Mouse (Mus musculus): ENCODE results near the gene Bcl2l13.
A peak's percentile ranks its signal among the peaks of the same experiment; 100 is the strongest.
"Not testable (repeated sequence)": the region's sequence is repeated elsewhere in the genome, so short reads cannot be mapped to it uniquely, and the experiment has no call there.

Gene Bcl2l13

DNA sequence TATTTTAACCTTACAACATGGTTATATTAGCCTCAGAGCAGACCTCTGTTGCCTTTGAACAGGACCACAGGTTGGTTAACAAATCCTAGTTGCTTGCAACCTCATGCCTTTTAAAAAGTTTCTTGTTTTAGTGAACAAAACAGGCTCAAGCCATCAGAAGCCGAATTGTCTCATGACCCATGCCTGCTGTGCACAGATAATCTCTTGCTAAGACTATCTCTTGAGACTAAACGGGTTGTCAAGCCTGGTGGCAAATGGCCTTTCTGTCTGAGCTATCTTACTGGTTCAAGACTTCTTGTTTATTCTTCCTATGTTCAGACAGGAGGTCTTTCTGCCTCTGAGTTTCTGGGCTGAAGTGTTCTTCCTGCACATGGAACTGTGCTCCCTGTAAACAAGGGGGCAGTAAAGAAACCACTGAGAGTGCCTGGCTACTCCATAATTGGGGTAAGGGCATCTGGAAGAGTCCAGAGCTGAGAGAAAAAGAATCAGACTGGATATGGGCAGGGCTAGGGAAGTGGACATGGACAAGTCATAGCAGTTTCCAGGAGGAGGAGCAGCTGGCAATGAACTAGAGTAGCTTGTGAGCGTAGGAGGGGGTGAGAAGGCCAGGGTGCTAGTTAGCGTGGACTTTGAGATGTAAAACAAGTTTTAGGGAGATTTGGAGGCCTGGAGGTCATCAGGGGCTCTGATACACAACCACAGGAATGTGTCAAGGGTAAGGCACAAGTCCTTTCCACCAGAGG lies 5.0 kb upstream of the Bcl2l13 start:
- DNase-seq: peak; percentile 81

DNA sequence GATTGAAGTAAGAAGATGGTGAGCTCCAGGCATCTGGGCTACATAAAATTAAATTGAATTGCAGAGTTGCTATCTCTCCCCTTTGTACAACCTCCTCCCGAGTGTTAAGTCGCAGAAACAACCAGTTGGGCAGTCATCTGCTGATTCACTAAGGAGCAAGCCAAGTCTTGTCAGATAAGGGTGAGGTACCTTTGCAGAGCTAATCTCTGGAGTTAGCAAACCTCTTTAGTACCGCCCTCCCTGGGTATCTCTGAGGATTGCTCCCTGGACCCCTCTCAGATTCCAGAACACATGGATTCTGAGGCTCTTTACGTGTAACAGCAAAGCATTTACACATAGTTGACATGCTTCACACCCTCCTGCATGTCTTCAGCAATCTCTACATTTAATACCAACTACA lies 3.9 kb upstream of the Bcl2l13 start:
- DNase-seq: peak; percentile 80

DNA sequence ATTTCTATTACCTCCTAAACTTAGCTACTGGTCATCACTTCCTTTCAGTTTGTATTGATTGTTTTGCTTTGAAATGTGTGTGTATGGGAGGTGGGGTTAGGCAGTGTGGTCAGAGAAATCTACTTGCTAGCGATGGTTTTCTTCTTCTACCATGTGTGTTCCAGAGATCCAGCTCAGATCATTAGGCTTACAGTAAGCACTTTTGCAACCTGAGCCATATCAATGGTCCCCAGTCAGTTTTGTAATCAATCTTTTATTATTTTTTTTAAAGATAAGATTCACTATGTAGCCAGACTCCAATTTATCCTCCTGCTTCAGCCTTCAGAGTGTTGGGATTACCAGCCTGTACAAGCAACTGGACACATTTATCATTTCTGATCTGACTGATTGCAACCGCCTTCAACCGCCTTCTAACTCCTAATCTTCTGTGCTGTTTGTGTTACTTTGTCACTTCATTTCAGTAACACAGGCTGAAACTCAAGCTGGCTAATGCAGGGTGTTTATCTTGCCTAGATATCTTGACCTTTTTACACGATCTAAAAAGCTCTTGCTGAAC lies 1.2 kb upstream of the Bcl2l13 start:
- no peak for DNase-seq

DNA sequence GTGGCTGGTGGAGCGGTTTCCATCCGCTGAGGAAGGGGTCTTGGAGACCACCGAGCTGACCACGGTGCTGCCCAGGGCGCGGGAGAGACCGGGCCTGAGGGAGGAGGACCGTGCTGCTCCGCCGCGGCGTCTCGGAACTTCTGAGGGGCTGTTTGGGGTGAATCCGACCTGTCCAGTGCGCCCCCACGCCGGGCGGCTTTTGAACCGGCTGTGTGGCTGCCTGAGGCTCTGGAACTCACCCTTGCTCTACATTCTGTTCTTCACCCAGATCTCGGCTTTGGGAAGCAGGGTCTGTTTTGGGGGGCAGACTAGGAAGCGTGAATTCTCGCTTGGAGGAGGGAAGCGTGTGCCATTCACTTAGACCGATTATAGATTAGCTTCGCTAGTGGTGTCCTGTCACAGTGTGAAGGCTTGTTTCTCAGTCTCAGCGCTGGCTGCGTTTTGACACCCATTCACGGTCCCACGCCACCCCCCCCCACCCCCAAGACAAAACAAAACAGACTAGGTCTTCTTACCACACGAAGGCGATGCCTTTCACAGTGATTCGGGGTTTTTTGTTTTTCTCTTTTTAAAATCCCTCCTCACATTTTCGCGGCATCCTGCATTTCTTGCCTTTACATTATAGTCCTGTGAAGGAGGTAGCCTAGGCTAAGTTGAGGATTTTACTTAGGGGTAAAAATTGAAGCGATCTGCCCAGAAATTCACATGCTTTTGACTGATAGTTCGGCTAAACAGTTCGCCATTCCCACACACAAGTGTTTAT lies 558 bp downstream of the Bcl2l13 start:
- peak; percentile 62 for DNase-seq

DNA sequence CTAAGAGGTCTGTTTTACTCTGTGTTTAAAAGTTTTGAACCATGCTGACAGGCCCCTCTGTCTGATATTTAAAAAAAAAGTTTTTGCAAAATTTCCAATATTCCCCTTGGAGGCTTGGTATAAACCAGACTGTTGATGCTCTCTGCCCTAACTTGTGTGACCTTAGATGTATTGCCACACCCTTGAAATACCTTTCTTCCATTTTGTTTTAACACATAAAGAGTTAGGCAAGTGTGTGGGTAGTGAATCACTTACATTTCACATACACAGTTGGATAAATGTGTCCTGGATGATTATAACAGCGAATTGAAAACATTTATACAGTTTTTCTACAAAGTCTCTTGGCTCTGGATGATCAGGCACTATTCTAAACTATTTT lies 1.1 kb downstream of the Bcl2l13 start:
- no peak for DNase-seq

DNA sequence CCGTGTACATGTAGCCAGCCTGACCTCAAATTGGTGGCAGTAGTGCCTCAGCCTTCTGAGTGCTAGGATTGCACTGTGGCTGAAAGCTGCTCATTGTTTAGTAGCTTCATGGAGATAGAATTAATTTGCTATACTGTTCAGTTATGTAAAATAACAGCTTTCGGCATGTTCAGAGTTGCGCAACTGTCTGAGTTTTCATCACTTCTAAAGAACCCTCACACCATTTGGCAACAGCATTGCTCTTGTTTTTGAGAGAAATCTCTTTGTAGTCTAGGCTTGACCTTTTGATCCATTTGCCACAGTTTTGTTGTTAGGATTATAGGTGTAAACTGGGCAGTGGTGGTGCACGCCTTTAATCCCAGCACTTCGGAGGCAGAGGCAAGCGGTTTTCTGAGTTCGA lies 4.2 kb downstream of the Bcl2l13 start:
- DNase-seq: no peak

DNA sequence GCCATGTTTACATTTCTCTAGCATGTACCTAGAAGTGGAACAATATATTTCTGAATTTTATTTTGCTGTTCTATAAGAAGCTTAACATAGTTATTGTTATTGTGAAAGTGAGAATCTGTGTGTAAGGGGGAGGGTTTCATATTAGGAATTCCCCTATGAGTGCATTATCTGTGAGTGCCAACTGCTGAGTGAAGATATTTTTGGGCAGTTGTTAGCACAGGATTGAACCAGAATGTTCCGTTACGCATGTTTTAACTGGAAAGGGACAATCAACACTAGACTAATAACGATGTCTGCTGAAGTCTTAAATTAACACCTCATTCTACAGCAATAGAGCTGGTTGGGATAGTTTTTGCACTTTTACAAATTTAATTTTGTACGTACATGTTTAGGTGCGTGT lies 5.7 kb downstream of the Bcl2l13 start:
- DNase-seq: no peak

DNA sequence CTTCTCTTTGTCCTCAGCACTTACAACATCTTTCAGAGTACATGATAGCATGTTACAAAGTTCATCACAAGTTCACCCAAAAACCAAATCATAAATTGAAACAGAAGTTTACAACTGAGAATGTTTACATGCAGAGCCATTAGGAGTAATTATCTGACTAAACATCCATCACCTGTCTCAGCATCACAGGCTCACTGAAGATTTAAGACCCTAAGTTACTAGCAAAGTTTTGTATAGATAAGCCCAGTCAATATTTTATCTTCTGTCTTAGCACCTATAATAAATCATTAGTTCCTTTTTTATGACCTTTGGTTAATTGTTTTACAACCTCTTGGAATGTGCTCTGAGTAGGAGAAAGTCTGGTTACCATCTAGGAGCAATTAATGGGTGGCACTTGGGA lies 14.7 kb downstream of the Bcl2l13 start:
- not testable (repeated sequence) for DNase-seq

DNA sequence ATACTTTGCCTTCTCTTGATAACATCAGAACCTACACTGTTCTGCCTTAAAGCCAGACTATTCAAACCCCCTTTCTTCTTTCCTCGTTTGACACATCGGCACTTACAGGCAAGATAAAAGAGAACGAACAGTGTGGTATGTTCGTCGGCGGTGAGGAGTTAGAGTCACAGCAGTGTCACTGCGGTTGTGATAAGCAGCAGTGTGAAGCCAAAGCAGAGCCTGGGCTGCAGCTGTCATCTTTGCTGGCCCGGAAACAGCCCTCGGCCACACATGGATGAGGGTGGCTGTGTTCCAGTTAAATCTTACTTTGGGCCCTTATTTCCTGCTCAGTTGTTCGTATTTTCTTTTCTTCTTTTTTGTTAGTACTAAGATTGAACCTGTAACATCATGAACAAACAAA lies 18.4 kb downstream of the Bcl2l13 start:
- peak; percentile 73 for DNase-seq

DNA sequence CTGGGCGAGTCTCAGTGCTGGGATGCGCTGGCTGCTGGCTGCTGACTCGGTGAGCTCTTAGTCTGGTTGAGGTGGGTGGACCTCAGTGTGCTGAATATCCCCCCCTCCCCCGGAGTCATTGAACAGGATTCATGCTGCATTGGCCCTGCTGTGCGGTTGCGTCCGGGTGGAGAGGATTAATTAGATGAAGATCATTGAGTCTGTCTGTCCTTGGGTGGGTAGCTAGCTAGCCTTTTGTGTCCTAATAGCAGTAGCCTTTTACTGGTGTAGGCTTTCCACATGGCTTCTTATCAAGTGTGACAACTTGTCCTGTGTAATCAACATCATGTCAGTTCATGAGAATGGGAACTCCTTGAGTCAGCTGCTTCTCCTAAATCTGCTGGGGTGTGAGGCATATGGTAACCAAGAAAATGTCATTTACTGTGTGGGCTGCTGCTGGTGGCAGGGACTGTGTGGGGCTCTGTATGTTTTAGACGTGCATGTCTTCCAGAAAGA lies 22.3 kb downstream of the Bcl2l13 start:
- DNase-seq: no peak

DNA sequence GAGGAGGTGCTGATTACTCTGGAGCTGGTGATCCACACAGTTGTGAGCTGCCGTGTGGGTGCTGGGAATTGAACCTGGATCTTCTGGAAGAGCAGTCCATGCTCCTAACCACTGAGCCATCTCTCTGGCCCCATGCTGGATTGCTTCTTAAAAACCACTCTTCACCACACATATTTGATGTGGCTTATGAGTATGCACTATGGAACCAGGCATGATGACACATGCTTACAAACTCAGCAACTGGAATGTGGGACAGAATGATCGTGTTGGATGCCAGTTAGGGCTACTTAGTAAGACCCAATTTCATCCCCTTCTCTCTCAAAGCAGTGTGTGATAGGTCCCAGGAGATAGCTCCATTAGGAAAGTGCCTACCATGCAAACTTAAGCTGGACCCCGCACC lies 24.1 kb downstream of the Bcl2l13 start:
- DNase-seq: no peak

DNA sequence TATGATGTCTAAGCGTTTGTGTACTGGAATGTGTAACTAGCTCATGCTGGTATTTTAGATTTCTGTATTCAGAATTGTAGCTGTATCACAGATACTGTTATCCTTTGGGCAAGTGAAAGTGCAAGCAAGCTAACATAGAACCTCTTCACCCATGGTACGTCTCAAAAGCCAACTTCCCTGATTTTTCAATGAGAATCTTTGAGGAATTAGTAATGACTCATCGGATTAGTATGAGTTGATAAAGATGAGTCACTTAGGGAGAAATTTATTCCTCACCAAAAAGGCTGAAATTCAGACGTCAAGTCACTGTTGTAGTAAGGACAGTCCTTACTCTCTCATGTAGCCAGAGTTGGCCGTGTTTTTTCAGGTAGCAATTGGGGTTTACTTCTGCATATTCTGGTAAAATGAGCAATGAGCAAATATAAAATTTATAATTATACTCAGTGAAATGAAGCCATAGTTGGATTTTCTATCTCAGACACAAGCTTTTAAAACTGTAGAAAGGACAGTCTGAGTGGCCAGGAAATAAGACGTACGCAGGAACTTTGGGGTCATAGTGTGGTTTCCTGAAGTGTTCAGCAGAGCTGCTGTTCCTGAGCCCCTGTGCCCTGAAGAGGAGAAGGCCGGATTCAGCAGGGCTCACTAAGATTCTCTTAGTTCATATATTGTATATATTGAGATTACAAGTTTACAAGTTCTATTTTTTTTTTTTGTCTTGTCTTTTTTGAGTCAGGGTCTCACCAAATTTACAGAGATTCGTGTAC lies 30.2 kb downstream of the Bcl2l13 start:
- no peak for DNase-seq

DNA sequence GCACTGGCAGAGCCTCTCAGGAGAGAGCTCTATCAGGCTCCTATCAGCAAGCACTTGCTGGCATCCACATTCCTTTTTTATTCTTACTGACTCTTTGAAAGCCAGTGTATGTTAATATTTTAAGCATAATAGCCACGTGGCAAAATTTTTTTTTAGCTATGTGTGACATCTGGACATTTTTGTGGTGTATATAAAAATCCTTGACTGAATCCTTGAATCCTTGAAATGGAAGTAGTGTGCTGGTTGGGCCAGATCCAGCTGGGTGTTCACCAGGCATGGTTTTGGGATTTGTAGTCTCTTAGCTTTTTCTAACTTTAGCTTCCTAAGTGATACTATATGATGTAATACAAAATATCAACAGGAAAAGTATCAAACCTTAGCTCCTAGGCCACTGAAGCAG lies 32.8 kb downstream of the Bcl2l13 start:
- no peak for DNase-seq

DNA sequence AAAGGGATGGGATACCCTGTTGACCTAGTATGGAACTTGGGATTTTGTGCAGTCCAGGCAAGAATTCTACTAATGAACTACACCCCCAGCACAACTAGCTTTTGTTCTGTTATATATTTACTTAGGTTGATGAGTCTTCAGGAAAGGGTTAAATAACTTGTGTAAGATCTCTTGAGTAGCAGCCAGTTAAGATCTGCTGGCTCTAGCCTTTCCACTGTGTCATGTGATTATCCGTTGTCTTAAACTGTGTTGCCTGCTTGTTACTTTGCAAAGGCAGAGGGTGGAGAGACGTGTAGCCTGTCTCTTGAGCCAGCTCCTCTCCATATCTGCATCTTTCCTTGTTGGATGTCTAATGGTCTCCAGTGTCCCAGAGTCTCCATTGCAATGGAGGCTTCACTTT lies 35.3 kb downstream of the Bcl2l13 start:
- no peak for DNase-seq

DNA sequence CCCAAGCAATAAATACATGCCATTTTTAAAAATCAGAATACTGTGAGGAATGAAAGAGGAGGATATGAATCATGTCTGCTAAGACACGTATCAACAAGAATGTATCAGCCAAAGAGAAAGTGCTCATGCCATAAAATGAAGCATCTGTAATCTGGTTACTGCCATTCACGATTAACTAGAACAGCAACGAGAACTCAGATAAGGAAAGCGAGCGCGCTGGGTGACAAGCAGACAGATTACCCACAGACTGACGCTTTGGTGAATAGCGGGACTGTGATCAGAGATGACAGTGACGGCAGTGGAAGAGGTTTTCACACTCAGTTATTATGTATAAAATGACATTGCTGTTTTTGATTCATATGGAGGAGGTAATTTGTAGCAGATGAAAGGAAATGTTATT lies 37.9 kb downstream of the Bcl2l13 start:
- peak; percentile 38 for DNase-seq

DNA sequence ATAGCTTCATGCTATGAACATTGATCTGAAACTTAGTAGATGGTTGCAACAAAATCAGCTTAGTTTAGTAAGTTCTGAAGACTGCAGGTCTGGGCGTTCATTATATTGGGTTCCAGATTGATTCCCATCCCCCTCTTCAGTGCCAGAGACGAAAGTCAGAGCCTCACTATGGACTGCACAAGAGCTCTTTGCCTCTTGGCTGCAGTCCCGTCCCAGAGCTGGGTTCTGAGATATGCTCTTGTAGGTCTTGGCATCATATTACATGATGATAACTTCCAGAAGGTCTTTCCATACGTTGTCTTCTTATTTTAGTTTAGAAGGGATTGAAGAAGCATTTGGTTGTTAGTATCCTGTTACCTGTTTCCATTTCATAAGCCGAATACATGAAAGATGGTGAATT lies 43.0 kb downstream of the Bcl2l13 start:
- DNase-seq: no peak

DNA sequence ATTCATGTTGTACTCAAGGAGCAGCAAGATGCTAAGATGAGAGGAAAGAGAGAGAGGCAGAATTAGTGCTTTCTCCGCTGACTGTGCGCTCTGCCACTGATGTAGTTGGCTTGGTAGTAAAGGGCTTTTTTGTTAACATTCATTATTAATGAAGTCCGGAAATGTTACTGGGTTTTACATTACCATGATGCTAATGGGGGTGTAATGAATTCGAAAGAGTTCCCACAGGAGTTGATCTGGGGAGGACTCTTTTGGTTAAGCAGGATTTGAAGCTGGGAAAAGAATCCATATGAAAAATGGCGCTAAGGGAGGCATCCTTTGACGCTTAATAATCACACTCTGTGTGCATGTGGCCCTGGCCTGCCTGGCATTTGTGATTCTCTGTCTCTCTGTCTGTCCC lies 48.4 kb downstream of the Bcl2l13 start:
- DNase-seq: no peak

DNA sequence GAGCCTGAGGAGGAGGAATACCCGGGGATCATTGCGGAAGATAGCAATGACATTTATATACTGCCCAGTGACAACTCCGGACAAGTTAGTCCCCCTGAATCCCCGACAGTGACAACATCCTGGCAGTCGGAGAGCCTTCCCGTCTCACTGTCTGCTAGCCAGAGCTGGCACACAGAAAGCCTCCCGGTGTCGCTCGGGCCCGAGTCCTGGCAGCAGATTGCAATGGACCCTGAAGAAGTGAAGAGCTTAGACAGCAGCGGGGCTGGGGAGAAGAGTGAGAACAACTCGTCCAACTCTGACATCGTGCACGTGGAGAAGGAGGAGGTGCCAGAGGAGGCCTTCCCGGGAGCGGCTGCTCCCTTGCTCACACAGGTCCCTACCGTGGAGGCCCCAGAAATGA lies 50.7 kb downstream of the Bcl2l13 start:
- no peak for DNase-seq

DNA sequence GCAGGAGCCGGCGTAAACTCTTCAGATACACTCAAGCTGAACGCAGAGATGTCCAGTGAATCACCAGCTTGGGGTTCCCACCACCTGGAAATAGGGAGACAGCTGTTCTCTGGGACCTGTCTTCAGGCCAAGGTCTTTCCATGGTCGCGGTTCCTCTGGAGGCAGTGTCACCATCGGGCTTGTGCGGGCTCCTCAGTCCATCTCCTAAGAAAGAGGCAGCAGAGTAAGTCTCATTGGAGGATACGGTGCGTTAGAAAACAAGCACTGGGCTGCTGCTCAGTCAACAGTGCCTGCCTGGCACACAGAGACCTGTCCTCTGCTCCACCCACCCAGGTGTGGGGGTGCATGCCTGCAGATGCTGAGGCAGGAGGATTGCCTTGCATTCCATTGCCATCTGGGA lies 58.1 kb downstream of the Bcl2l13 start:
- DNase-seq: no peak

DNA sequence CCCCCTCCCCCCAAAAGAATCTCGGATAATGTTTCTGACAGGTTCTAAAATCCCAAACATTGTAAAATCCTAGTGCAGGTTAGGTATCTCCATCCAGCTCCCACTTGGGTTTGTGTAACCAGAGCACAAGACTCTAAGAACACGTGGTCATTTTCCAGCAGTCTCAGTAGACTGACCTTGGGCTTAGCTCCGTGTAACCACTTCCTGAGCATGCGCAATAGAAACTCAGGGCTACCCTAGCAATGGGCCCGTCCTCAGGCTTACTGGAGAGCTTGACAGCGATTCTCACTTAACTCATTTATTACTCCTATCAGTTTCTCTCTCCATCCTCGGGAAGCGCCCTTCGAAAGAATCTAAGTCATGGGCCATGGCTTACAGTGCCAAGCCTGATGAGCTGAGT lies 58.5 kb downstream of the Bcl2l13 start:
- DNase-seq: no peak

DNA sequence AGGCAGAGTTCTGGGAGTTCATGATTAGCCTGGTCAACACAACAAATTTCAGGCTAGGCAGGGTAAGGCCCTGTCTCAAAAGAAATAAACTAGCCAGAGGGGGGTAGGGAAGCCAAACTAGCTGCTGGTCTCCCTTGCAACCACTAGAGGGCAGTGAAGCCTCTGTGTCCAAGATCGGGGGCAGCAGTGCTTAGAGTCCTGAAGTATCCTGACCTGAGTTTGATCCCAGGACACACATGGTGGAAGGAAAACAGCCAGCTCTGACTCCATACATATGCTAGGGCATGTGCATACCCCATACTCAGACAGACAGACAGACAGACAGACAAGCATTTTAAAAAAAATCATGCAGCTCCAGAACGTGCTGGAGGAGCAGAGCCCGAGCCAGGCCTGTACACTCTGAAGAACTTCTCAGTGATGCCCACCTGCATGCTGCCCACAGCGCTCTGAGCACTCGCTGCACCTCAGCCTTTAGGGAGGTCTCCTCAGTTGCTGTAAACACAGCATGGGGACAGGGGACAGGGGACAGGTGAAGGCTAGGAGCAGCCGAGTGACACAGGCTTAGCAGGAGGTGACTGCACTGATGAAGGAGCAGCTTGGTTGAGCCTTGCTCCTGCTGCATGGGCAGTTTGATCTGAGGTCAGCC lies 62.3 kb downstream of the Bcl2l13 start:
- DNase-seq: peak; percentile 47

DNA sequence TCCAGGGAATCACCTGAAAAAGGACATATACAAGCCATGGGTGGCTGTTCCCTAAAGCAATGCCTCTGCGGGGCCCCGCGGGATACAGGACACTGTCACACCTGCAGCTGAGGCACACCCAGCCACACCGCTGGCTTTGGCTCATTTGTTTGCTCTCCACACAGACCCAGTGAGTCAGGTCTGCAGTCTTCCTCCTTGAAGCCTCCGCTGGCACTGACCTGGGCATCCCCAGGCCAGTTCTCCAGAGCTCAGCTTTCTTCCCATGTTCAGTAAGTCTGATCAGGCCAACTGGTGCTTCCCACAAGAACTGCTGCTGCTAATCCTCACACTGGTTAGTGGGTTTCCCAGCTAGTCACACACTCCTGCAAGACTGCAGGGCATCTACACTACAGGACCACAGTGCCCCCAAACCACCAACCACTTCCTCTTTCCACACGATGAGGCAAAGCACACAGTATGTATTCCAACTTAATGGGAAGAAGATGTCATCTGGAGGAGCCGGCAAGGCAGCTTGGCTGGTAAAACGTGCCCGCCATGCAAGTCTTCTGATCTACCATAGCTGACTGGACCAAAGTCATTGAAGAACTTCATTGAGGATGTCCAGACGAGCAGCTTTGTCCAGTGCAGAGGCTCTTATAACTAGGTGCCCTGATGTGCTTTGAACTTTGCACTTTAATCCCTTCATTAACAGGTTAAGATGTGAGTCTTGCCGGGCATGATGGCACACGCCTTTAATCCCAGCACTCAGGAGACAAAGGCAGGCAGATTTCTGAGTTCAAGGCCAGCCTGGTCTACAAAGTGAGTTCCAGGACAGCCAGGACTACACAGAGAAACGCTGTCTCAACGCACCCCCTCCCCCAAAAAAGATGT lies 66.0 kb downstream of the Bcl2l13 start:
- DNase-seq: no peak

Measured in liver (tissue).